Mouse (Mus musculus): ENCODE results near the gene H2-DMb1.

The H2-DMb1 gene

DNA sequence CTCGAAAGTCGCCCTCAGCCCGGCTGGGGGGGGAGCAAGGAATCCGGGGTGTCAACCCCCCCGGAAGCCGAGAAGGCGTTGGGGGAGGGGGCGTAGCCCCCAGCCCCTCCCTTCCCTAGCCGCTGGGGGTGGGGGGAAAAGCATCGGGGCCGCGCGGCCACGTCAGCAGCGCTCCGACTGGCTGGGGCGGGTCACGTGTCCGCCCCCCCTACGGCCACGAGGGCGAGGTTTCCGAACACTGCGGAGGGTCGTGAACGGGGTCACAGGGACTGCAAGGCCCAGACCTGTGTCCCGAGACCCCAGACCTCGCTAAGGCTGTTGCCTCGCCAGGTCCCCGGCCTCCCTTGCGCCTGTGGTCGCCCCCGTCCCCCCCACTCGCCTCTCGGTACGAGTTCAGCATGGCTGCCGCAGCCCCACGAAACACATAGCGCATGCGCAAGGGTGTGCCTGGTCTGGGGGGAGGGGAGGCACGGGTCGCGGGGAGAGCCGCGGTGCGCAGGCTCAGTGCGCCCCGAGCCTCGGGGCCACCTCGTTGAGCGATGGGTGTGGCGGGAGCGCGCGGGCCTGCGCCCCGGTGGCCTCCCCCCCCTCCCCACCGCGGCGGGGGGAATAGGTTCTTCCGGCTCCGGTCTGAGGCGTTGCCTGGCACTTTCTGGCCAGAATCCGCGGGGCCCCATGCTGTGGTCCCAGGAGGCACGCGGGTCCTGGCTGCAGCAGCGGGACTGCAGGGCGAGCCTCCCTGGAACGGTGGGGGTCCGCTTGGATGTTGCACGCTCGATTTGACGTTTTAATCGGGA is 30.5 kb upstream of the H2-DMb1 start, which contains the start of gene Brd2:
Brd2 (minus strand) TSS at position 447 of the 797 bp plus-strand sequence.
- peak; percentile 96 to 98 for DNase-seq (ENCODE audit: low spot score in 2 of 2)

- no peak for DNase-seq (ENCODE audit: low spot score in 2 of 2)
Observed at GRCm38 (mm10) chr17:34123111-34123510, 29.8 kb upstream of the H2-DMb1 start.

- peak in 1 of 2 experiments; percentile 29 for DNase-seq (ENCODE audit: low spot score in 2 of 2)
Observed at GRCm38 (mm10) chr17:34123518-34123917, 29.4 kb upstream of the H2-DMb1 start.

DNA sequence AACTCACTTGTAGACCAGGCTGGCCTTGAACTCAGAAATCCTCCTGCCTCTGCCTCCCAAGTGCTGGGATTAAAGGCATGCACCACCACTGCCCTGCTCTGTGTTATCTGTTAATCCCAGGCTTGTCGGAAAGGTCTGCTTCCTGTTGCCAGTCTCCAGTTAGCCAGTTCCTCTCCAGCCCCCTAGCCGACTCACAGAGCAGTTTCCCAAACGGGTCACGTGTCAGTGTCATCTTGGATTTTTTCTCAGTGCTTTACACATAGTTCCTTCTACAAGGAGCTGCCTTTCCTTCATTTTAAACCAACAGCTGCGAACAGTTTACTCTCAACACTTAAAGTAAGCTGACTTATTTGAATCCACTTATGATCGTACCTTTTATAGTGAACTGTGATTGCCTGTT is 28.2 kb upstream of the H2-DMb1 start:
- no peak for DNase-seq (ENCODE audit: low spot score in 2 of 2)

GRCm38 (mm10) chr17:34126826-34127420 is 25.9 kb upstream of the H2-DMb1 start:
- DNase-seq (ENCODE audit: low spot score in 2 of 2), result no peak

GRCm38 (mm10) chr17:34127475-34127874 is 25.4 kb upstream of the H2-DMb1 start:
- DNase-seq (ENCODE audit: low spot score in 2 of 2), result peak; percentile 27 to 67

GRCm38 (mm10) chr17:34128264-34128937 is 24.5 kb upstream of the H2-DMb1 start:
- DNase-seq (ENCODE audit: low spot score in 2 of 2), result no peak

- no peak for DNase-seq (ENCODE audit: low spot score in 2 of 2)
Observed at GRCm38 (mm10) chr17:34128944-34129791, 23.7 kb upstream of the H2-DMb1 start.

GRCm38 (mm10) chr17:34130073-34130947 is 22.6 kb upstream of the H2-DMb1 start:
- DNase-seq (ENCODE audit: low spot score in 2 of 2), result no peak

DNA sequence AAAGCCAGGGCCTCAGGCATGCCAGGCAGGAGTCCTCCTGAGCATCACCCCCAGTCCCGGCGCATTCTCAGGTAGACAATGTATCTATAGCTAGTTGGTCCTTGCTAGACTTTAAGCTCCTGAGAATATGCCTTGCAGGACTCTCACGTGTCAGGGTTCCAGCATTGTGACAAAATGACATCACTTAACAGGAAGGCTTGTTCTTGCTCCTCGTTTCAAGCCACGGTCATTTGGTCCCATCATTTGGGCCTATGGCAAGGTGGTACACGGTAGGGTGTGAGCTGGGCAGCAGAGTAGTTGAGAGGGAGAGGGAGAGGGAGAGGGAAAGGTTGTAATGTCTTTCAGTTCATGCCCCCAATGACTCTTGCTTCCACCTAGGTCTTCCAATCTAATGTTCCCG is 21.0 kb upstream of the H2-DMb1 start:
- no peak for DNase-seq (ENCODE audit: low spot score in 2 of 2)

GRCm38 (mm10) chr17:34133289-34133688 is 19.6 kb upstream of the H2-DMb1 start:
- no peak for DNase-seq (ENCODE audit: low spot score in 2 of 2)

DNA sequence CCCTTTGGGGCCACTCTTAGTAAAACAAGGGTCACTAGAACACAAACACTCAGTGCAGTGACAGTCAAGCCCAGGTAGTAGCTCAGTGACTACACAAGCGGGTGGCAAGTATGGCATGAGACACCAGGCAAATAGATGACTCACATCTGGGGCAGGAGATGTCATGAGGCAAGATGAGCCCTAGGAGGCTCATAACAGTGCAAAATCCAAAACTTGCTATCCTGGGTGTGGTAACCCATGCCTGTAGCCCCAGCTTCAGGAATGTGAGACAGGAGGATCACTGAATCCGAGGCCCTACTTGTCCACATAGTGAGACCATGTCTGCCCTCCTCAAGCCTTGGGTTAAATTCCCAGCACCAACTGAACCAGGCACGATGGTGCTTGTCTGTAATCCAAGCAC is 18.4 kb upstream of the H2-DMb1 start:
- no peak for DNase-seq (ENCODE audit: low spot score in 2 of 2)

GRCm38 (mm10) chr17:34135297-34136224 is 17.3 kb upstream of the H2-DMb1 start:
- DNase-seq (ENCODE audit: low spot score in 2 of 2), result peak; percentile 98

- DNase-seq (ENCODE audit: low spot score in 2 of 2), result no peak
Observed at GRCm38 (mm10) chr17:34137601-34138000, 15.3 kb upstream of the H2-DMb1 start.

GRCm38 (mm10) chr17:34138655-34139054 is 14.2 kb upstream of the H2-DMb1 start:
- DNase-seq (ENCODE audit: low spot score in 2 of 2), result no peak

- DNase-seq (ENCODE audit: low spot score in 2 of 2), result peak; percentile 23 to 29
Observed at GRCm38 (mm10) chr17:34139416-34139815, 13.5 kb upstream of the H2-DMb1 start.

GRCm38 (mm10) chr17:34140240-34140639 is 12.6 kb upstream of the H2-DMb1 start:
- DNase-seq (ENCODE audit: low spot score in 2 of 2), result no peak

- DNase-seq (ENCODE audit: low spot score in 2 of 2), result no peak
Observed at GRCm38 (mm10) chr17:34141448-34141847, 11.4 kb upstream of the H2-DMb1 start.

- DNase-seq (ENCODE audit: low spot score in 2 of 2), result no peak
Observed at GRCm38 (mm10) chr17:34142456-34143010, 10.3 kb upstream of the H2-DMb1 start.
